Mouse (Mus musculus): Measurements from ENCODE around the gene Cox15.

Cox15 gene

DNA sequence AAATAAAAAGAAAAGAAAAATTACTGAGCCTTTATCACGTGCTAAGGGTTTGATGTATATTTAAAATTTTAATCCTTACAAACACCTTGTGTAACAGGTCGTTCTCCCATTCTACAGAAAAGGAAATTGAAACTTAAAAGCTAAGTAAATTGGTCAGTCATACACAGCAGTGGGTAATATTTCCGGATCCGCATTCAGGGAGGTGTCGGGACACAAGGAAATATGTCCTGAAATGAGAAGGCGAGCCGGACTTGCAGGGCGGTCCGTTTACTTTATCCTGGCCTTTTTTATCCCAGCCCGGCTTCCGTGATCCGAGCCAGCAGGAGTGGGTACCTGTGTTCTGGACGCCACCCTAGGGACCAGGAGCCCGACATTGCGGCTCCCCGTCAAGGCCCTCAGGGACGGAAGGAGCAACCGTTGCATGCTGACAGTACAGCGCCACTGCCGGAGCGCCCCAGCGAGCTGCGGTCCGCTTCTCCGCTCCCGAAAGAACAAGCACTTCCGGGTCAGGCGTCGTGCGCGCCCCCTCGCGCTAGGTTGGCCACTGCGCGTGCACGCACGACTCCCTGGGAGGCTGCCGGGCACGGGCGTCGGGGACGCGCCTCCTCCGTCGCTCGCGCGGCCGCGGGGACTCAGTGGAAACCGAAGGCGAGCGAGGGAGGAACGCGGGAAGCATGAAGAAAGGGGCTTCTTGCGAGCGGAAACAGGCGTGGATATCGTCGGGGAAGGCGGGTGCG is at the start of gene Cox15, which contains the start of gene Cutc:
Gene Cox15, minus strand, starts transcription at position 512 of the 737 bp plus-strand sequence.
Gene Cutc, plus strand, starts transcription at position 508 of the 737 bp plus-strand sequence.
- DNase-seq (ENCODE audit: low read depth): peak; percentile 100

DNA sequence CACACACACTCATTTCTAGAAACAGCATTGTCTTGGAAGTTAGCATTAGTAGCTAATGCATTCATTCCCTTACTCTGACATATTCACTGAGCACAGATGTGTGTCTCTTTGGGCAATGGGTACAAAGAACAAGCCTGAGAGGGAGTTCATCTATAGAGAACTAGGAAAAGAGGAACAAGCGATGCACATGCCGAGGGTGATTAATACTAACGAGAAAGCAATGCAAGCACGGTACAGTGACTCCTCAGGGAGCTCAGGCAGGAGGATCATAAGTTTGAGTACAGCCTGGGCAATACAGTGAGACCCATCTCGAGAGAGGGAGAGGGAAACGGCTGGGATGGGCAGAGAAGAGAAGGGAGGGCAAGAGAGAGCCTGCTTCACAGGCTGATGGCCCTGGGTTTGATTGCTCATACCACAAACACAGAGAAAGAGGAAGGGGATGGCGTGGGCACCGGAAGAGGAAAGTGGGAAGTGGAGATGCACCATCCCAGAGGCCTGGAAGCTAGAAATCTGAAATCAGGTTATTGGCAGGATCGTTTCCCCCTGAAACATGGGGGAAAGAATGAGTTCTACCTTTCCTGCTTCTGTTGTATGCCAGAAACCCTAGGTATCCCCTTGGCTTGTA is 48.7 kb upstream of the Cox15 start:
- DNase-seq (ENCODE audit: low read depth): no peak

DNA sequence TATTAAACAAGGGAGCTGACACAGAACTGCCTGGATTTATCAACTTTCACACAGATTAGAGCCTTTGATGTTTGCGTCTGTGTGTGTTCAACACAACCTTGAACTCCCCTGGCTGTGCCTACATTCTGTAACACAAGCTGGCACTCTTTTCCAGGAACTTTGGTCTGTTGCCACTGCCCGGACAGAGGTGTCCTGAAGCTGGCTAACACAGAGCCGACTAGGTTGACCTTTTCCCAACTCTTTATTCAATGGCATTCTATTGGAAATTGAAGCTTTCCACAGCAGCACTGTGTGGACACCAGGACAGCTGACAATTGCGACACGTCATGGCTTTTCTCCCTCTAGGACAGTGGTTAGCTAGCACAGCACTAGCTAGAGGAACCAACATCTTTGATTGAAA is 44.4 kb upstream of the Cox15 start:
- DNase-seq (ENCODE audit: low read depth): no peak

DNA sequence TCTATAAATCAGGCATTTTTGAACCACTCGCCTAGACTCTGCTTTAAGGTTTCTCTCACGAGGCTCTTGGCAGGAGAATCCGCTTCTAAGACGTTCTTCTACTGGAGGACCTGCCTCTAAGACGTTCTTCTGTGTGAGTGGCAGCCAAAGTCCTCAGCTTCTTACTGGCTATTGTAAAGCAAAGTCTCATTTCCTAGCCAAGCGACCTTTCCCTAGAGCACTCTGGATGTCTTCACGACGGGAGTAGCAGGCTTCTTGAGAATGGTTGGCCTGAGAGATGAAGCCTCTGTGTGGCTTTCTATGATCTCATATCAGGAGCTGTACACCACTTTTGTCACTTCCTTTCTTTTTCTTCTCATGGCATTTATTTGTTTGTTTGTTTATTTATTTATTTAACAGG is 42.7 kb upstream of the Cox15 start:
- no peak for DNase-seq (ENCODE audit: low read depth)

DNA sequence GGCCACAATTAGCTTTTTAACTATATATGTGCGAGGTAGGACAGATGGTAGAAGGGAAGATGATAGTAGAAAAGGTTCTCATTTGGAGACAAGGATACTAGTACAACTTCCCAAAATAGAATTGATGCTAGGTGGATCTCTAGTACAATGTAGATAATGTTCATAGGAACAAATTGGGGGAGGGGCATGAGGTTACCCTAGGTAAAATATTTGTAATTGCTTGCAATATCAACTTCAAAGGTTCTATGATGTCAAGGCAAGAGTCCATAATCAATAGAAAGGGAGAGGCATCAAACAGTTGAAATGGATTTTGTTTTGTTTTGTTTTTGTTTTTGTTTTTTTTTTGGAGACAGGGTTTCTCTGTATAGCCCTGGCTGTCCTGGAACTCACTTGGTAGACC is 41.2 kb upstream of the Cox15 start:
- no peak for DNase-seq (ENCODE audit: low read depth)

DNA sequence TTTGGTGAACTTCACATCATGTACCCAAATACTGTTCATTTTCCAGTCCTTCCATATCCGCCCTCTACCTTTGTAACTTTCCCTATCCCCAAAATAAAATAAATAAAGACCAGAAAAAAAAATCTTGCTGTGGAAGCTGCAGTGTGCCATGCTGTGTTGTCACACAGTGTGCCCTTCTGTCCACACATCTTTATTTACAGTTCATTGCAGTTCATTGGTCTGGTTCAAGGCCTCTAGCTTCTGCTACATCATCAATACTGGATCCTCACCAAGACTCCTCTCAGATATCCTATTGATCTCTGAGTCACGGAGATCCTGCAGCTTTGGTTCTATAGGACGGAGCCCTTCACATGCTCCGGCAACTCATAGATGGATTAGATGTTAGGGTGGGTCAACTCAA is 39.7 kb upstream of the Cox15 start:
- no peak for DNase-seq (ENCODE audit: low read depth)

DNA sequence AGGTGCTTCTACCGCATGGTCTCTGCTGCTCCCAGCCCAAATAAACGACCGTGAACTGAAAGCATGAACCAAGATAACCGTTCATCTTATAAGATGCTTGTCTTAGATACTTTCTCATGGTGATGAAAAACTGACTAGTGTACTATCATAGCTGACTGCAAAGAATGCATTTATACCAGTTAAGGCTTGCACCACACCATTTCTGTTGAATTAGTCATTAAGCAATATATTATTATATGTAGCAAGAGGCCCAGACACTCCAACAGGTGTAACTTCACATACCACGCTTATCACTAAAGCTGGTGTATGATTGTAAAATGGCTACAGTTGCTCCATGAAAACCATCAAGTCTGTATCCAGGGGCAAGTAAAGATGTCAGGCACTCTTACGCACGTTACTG is 37.0 kb upstream of the Cox15 start:
- no peak for DNase-seq (ENCODE audit: low read depth)

DNA sequence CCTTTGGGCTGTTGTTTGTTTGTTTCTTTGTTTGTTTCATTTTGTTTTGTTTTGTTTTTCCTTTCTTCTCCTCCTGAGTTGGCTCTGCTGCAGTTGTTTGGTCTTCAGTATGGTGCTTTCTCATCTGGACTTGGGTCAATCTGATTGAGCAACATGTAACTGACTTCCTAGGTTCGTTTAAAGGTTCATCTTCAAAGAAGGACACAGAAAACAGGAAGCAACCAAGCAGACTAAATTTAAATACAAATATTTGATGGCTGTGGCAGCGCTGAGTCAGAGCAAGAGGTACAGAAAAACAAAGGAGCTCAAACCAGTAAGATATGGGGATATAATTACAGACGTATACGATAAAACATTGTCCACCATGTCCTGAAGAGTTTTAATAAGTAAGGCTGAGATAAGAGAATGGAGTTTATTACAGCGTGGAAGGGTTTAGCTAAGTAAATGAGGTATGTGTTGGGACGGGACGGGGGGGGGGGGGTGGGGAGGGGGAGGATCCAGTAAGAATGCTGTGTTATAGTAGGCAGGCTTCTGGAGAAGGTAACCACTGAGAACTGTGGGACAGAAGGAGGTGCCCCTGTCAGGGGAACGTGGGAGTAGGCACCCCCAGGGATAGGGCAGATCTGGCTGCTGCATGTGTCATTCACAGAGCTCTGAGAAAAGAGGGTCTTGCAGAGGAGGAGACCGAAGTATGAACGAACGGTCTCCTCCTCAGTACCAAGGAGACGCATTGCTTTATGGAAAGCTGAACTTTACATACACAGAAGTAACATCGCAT is 33.6 kb upstream of the Cox15 start:
- DNase-seq (ENCODE audit: low read depth): no peak

DNA sequence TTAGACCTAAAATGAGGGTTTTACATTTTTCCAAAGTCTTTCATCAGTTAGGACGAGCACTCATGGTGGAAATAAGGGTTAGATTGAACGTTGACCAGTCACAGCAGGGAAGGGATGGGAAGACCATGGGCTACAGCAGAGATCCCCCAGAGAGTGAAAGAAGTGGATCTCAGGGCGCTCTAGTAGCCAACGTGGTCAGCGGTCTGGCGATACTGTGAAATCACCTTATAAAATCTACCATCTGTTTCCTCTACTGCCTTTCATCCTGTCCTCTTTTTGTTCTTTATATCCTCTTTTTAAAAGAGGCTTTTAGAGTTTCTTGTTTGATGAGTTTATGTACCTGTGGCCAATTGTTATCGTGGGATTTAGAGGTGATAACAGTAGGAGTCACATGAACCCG is 32.0 kb upstream of the Cox15 start:
- DNase-seq (ENCODE audit: low read depth): no peak

DNA sequence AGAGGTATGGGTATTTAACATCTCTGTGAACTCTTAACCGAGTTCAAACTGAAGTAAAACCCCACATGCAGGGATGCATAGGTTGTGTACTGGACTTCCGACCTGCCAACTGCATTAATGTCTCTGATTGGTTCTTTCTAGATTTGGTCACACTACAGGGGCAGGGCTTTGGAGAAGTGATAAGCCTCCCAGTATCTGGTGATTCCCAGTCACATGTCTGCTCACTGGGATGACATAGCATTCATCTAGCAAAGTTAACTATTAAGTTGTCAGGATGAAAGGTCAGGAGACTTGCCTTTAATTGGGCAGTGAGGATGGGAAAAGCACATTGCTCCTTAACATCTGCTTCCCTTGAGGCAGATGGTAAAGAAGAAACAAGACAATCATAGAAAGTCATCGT is 29.2 kb upstream of the Cox15 start, which contains the start of gene Abcc2:
Gene Abcc2, plus strand, starts transcription at position 213 of the 400 bp plus-strand sequence.
- no peak for DNase-seq (ENCODE audit: low read depth)

DNA sequence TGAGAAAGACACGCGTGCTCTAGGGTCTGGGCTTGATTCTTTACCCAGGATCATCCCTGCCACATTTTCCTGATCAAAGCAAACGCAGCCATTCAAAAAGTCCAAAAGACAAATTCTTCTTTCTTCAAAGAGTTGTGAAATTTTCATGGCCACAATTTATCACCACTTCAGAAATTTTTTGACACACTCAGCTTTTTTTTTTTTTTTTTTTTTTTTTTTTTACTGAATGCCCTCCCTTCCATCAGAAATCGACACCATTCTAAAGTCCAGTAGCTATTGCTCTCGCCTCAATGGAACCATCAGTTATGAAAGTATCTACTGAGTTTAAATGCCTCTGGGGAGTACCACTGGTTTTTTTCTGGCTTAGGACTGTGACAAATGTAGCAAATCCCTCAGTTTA is 27.6 kb upstream of the Cox15 start:
- no peak for DNase-seq (ENCODE audit: low read depth)

DNA sequence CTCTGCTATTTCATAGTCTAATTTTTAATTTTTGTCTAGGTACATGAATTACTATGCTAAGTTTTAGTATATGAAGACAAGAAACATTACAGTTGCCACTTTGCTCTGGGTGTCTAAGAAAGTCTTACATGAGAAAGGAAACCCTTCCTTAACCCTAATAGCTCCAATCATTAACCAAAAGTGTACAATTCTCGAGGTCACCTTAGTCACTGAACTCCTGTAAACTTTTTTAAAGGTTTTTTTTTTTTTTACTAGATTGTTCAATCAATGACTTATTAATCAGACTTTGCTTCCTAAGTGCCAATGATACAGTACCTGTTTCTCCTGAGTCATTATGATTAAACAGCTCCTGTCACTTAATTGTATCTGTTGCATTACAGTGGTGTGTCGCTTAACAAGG is 24.5 kb upstream of the Cox15 start:
- DNase-seq (ENCODE audit: low read depth): no peak

DNA sequence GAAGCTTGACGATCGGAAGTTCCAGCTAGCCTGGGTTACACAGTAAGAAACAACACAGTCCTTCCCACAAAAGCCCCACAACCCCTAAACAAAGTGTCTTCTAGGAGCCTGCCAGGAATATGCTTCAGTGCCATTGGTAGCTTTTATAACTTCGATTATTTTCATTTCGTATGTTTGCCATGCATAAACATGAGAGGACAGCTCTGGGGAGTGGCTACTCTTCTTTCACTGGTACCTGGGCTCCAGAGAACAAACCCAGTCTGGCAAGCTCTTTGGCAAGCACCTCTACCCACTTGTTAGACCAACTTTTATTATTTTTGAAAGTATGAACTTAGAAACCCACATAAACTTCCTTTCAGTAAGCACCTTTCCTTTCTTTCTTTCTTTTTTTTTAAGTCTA is 23.8 kb upstream of the Cox15 start:
- DNase-seq (ENCODE audit: low read depth): no peak

DNA sequence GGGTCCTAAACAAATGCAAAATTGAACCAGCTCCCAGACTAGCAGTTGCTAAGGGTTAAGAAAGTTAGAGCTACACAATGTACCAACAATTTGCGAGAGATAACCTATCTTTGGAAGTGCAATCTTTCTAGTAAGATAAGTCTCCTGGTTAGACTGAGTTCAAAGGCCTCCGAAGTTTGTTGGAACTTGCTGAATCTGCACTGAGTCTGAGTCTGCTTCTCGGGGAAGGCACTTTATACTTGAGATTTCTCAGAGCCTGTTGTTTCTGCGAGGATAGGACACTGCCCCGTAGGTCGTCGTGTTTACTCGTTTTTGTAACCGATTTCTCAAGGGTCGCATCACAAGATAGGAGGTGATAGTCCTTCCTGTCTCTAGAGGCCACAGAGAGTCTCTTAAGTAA is 22.6 kb upstream of the Cox15 start:
- DNase-seq (ENCODE audit: low read depth): no peak

DNA sequence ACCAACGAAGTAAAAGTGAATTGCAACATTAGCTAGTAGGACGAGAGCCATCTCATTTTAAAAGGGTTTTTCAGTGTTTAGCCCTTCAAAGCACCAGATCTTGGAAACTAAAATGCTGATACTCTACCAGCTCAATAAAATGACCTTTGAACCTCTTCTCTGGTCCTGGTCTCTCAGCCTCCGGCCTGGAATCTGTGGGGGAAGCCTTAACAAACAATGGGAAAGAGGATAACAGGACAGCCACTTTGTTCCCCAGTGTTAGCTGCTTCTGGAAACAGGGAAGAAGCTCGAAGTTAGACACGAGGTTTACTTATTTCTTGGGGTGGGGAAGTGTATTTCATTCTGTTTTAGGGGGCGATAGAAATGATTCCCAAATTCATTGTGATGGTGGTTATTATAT is 19.5 kb upstream of the Cox15 start:
- no peak for DNase-seq (ENCODE audit: low read depth)

DNA sequence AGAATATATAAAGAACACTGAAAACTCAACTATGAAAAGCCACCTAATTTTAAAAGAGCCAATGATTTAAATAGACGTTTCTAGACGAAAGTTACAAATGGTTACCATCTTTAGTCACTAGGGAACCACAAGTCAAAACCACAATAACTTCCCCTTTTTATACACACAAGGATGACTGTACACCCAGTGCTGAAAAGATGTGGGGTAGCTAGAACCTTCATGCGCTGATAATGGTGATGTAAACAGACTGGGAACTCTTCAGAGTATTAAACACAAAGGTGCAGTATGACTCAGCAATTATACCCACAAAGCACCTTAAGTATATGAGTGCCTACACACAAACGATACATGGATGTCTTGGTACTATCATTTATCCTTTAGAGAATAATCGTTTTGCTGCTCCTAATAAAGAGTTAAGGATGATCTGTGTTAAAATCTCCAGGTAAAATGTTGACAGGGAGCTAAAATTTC is 18.7 kb upstream of the Cox15 start:
- DNase-seq (ENCODE audit: low read depth): no peak

DNA sequence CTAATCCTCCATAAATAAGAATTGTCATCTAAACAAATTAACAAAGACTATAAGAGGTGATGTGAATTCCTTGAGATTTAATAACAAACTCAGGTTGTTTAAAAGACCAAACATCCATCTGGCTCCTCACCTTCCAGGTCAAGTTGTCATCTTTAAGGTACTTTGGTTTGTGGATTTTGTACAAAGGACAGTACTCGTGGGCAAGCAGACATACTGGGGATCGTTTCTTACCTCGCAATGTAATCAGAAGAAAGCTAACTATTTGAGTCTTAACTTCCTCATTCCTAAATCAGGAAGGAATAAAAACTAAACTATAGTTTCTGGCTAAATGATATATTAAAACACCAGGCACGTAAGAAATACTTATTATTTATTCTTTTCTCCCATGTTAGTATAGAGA is 17.8 kb upstream of the Cox15 start:
- DNase-seq (ENCODE audit: low read depth): no peak

DNA sequence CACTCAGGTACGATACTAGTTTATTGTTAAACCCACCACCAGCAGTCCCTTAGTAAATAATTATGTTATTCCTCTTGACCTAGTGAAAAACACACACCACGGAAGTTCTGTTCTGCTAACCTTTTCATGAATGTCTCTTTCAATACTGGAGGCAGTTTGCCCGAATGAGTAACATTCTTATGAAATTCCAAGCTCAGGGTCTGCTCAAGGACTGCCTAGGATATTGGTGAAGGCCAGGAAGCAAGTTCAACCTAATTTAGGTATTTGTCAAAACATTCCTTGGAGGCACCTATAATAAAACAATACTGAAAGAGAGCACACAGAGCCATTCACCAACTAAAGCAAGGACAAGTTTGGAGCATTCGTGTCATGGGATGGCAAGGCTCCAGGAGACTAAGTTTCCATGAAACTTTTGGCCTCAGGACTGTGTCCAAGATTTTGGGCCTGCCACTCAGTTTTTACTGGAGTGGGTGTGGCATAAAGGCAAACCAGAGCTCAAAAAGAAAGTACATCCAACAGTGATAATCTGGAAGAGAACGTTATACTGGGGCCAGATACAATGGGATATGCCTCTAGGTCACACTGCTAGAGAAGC is 16.7 kb upstream of the Cox15 start:
- peak; percentile 44 for DNase-seq (ENCODE audit: low read depth)

DNA sequence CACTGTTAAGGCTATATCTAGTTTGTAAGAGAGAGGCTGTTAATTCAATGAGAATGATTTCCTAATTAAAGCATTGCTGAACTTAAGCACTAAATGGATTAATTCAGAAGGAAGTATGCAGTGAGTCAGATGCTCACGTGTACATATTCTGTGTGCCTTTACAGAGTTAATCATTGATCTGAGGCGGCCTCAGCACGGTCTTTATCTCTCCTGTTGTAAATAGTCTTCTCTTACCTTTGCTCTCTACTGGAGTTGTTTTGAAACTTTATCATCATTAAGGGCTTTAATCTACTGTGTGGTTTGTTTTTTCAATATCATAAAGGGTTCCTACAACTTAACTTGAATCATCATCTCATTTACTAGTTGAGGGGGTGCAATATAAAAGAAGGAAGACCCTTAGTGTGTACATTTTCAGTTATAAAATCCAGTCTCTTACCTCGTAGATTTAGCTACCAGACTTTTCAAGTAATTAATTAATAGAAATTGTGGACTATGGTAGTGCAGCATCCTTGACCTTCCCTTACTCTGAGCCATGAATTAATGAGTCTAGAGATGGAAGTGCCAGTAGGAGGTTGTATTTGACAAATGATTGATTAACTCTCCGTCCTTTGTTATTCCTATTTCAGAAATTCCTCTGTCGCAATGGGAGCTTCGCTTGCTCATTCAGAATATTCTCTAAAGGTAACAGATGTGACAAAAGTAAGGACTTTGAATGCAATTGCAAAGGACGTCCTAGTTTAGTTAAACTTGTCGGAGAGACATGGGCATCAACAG is 14.9 kb upstream of the Cox15 start:
- no peak for DNase-seq (ENCODE audit: low read depth)

DNA sequence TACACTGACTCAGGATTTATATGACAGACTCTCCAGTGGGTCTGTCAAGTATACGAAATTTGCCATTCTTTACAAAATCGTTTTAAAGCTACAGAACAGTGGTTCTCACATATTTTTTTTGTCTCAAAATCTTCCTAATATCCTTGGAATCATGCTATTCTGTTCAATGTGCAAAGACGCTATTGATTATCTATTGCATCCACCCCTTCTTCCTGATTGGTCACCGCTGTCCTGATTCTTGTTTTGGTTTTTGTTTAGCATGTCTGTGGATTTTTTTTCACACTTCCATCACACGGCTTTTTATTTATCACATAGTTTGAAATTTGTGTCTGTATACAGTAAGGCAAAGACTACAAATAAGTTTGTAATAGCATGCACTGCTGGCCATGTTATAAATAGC is 13.7 kb upstream of the Cox15 start:
- DNase-seq (ENCODE audit: low read depth): no peak

DNA sequence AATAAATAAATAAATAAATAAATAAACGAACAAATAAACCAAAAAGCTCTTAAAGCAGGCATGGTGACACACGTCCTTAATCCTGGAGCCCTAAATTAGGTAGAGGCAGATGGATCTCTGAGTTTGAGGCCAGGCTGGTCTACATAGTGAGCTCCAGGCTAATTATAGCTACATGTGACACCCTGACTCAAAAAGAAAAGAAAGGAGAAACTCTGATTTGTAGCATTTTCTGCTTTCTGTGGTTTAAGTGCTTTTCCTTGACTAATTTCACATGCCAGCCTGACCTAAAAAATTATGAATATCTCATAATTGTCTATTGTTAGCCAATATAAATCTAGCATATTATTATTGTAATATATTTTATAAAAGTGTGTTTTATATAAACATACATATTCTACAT is 9.6 kb upstream of the Cox15 start:
- no peak for DNase-seq (ENCODE audit: low read depth)

Measured in NIH3T3 (cell line).